Comparison of ENCODE assay signal across 10 mouse cellular contexts in the genomic region with DNA sequence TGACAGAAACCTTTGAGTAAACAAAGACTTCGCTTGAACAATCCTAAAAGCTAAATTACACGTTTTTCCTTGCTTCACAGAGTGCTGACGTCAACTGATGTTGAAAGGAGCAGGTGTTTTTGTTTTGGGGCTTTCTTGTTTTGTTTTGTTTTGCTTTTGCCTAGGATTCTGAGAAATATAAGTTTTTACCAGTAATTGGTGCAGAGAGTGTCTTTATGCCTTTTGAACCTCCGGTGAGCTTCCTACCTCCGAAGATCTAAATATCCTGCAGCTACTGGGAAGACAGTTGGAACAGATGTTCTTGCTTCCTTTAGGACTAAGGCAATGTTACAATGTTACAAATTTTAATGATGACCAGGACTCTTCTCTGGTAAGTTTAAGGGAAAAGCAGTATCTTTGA. TPM values are rescaled to one million over a fixed set of nuclear protein-coding genes. Genes with fewer than 3 reads are reported as not detected.
DNase-seq lines count a peak whose midpoint lies in the region; ATAC-seq and TF ChIP-seq lines count a peak whose summit lies in the region.
"Had no signal": no experiment of that assay in that cellular context is flagged by ENCODE, and none has a peak within 500 bp of the region (broad histone marks: within the 10 kb centered on the region; RNA-seq: fewer than 3 reads in every experiment).

Gene Mpzl2, plus strand, starts transcription at position 301 of the 400 bp plus-strand sequence.

- no peak for TF ChIP-seq CTCF in lung, embryonic 14.5 days (IDR thresholded peaks at IDR 0.05; ENCODE audit: low read depth)

- no peaks in the 10 kb centered on the region for H3K9me3 ChIP-seq in erythroblast, embryonic 14.5 days (ENCODE audit: control insufficient read depth, low read length)
- no peaks in the 10 kb centered on the region for H3K9me3 ChIP-seq in lung, embryonic 14.5 days (ENCODE audit: low read depth, low read length)
- H3K9me3 ChIP-seq in hindbrain, embryonic 15.5 days = no peaks in the 10 kb centered on the region
- H3K9me3 ChIP-seq in liver, embryonic 15.5 days (replicated peaks) = no peaks in the 10 kb centered on the region

- H3K4me1 ChIP-seq in erythroblast, embryonic 14.5 days (ENCODE audit: control insufficient read depth) = no peaks in the 10 kb centered on the region
- H3K4me1 ChIP-seq in lung, embryonic 14.5 days (ENCODE audit: insufficient read depth) = no peaks in the 10 kb centered on the region
- H3K4me1 ChIP-seq in hindbrain, embryonic 15.5 days (replicated peaks) = no peaks in the 10 kb centered on the region
- H3K4me1 ChIP-seq in liver, embryonic 15.5 days (replicated peaks) = 0 out of 2 replicates have a peak, but pooled peaks cover 10% of the 10 kb centered on the region

- peaks cover 50% of the 10 kb centered on the region for H3K27me3 ChIP-seq in erythroblast, embryonic 14.5 days (ENCODE audit: control insufficient read depth)
- H3K27me3 ChIP-seq in lung, embryonic 14.5 days (ENCODE audit: insufficient read depth, low read length) = peaks cover 42% of the 10 kb centered on the region
- peaks cover 63% of the 10 kb centered on the region for H3K27me3 ChIP-seq in hindbrain, embryonic 15.5 days
- H3K27me3 ChIP-seq in liver, embryonic 15.5 days = peaks cover 64% of the 10 kb centered on the region

- peak within 1 kb of the TSS; percentile 3 for H3K4me3 ChIP-seq in erythroblast, embryonic 14.5 days (replicated peaks)
- no peak within 1 kb of the TSS for H3K4me3 ChIP-seq in lung, embryonic 14.5 days (ENCODE audit: low read depth, low read length)
- H3K4me3 ChIP-seq in hindbrain, embryonic 15.5 days = no peak within 1 kb of the TSS
- H3K4me3 ChIP-seq in liver, embryonic 15.5 days (replicated peaks) = peak within 1 kb of the TSS; percentile 19

- H3K4me2 ChIP-seq in lung, embryonic 14.5 days = peak within 1 kb of the TSS; percentile 35
- peak within 1 kb of the TSS; percentile 28; the same call in 1 of the 2 replicates for H3K4me2 ChIP-seq in hindbrain, embryonic 15.5 days
- H3K4me2 ChIP-seq in liver, embryonic 15.5 days = peak within 1 kb of the TSS; percentile 50

- no peak for ATAC-seq in erythroblast, adult 5-6 weeks (replicated peaks; ENCODE audit: low FRiP score, poor library complexity, severe bottlenecking)
- no peak for ATAC-seq in lung, embryonic 14.5 days (ENCODE audit: insufficient read depth)
- ATAC-seq in hindbrain, embryonic 15.5 days (ENCODE audit: low FRiP score, low read depth) = no peak
- no peak for ATAC-seq in liver, embryonic 15.5 days (ENCODE audit: insufficient read depth)

- no peak within 1 kb of the TSS for H3K9ac ChIP-seq in lung, embryonic 14.5 days
- no peak within 1 kb of the TSS for H3K9ac ChIP-seq in hindbrain, embryonic 15.5 days
- no peak within 1 kb of the TSS for H3K9ac ChIP-seq in liver, embryonic 15.5 days

- no peak for DNase-seq in lung, embryonic 14.5 days
- no peak for DNase-seq in lung, postnatal 25 days (ENCODE audit: low spot score)
- no peak for DNase-seq in urinary bladder, postnatal 14 days (ENCODE audit: low spot score)
- no peak for DNase-seq in right cerebral cortex, postnatal 4 days
- DNase-seq: cerebellum, adult 9-10 months; right cerebral cortex, postnatal 14 days had no signal

- no peak within 1 kb of the TSS for H3K27ac ChIP-seq in lung, embryonic 14.5 days (ENCODE audit: low read depth)
- no peak within 1 kb of the TSS for H3K27ac ChIP-seq in hindbrain, embryonic 15.5 days (replicated peaks)
- peak within 1 kb of the TSS; percentile 81 for H3K27ac ChIP-seq in liver, embryonic 15.5 days (replicated peaks)

- no peaks in the 10 kb centered on the region; the same call in 1 of the 2 replicates for H3K36me3 ChIP-seq in erythroblast, embryonic 14.5 days (ENCODE audit: control insufficient read depth)
- no peaks in the 10 kb centered on the region for H3K36me3 ChIP-seq in lung, embryonic 14.5 days (ENCODE audit: insufficient read depth)
- H3K36me3 ChIP-seq in hindbrain, embryonic 15.5 days = no peaks in the 10 kb centered on the region
- no peaks in the 10 kb centered on the region for H3K36me3 ChIP-seq in liver, embryonic 15.5 days (replicated peaks)

- WGBS in lung, embryonic 14.5 days = 44% methylated on average over 5 of the region's 5 CpGs
- 67% methylated on average over 5 of the region's 5 CpGs for WGBS in hindbrain, embryonic 15.5 days
- WGBS in liver, embryonic 15.5 days (ENCODE audit: insufficient replicate concordance) = 42% methylated on average over 5 of the region's 5 CpGs

RNA-seq across cellular contexts. Expression of gene Mpzl2, which starts in this region (rescaled TPM):
- not detected in 2 replicates for polyA plus RNA-seq in erythroblast, embryonic 14.5 days (2012)
- not detected in 2 replicates for total RNA-seq in erythroblast, adult 5-6 weeks (2015; ENCODE audit: low replicate concordance)
- not detected in 2 replicates for total RNA-seq in erythroblast, adult 5-6 weeks (2017; ENCODE audit: low replicate concordance)
- 14.7 and 15.0 TPM in 2 replicates for polyA plus RNA-seq in lung, embryonic 14.5 days (2014; fragmentation: Nextera tagmentation; extraction: Ambion mirVana)
- polyA plus RNA-seq in hindbrain, embryonic 15.5 days (2015; fragmentation: Nextera tagmentation; extraction: Ambion mirVana) = 2.6 and 3.3 TPM in 2 replicates
- 9.0 and 9.4 TPM in 2 replicates for polyA plus RNA-seq in liver, embryonic 15.5 days (2015; fragmentation: Nextera tagmentation; extraction: Ambion mirVana)

Comparison
In these comparisons a context has a peak if more than half of its experiments do, and no peak if none do; other contexts are left out.
1. H3K4me3 ChIP-seq: peak in erythroblast, embryonic 14.5 days (single experiment) and liver, embryonic 15.5 days (single experiment); none in lung, embryonic 14.5 days (single experiment) and hindbrain, embryonic 15.5 days (single experiment).
2. Peak in every context shown above with its lines, with median percentiles within 50 percentile points of each other: H3K4me2 ChIP-seq.